Mouse (Mus musculus) heart, embryonic 11.5 days (tissue): Measurements from ENCODE around the gene Exoc6. TPM values are rescaled to one million over a fixed set of nuclear protein-coding genes. Genes with fewer than 3 reads are reported as not detected.

Source experiments
- polyA plus RNA-seq: library from polyadenylated mRNA; unstranded; fragments of >200 nt; fragmentation: Nextera tagmentation; extraction: Ambion mirVana; gene quantifications from 2 replicates; pipeline ENCODE4 v1.2.1, GENCODE M21; 2014

Exoc6 gene
- polyA plus RNA-seq, 1 experiment from 2014 or later, result 22.3 TPM

Other genes starting within 250 kb of the Exoc6 start
- 54.7 and 56.9 TPM in 2 replicates for gene Ide, start 212.6 kb upstream of the Exoc6 start, polyA plus RNA-seq
- 54.1 and 56.6 TPM in 2 replicates for gene Kif11, start 174.0 kb upstream of the Exoc6 start, polyA plus RNA-seq
- 10.9 and 13.4 TPM in 2 replicates for gene Hhex, start 115.6 kb upstream of the Exoc6 start, polyA plus RNA-seq
- gene Cyp26c1, start 135.2 kb downstream of the Exoc6 start, polyA plus RNA-seq, result not detected in 2 replicates
- gene Cyp26a1, start 147.4 kb downstream of the Exoc6 start, polyA plus RNA-seq, result 0.57 and 0.59 TPM in 2 replicates